Mouse (Mus musculus): Measurements from ENCODE around the gene Sertad1. TPM values are rescaled to one million over a fixed set of nuclear protein-coding genes. Genes with fewer than 3 reads are reported as not detected.

The Sertad1 gene
- polyA plus RNA-seq, 1 experiment from 2014 or later = 31.1 TPM

GRCm38 (mm10) chr7:27507711-27508647, 21.3 kb downstream of the Sertad1 start:
- under 1% methylated on average over 54 of the region's 54 CpGs for WGBS
- H3K27ac ChIP-seq = peak overlapping the region; percentile 98
- ATAC-seq (ENCODE audit: insufficient number of reproducible peaks, insufficient read depth, low FRiP score, low TSS enrichment) = peak; percentile 82

GRCm38 (mm10) chr7:27508648-27509005, 21.9 kb downstream of the Sertad1 start:
- 21% methylated on average over 6 of the region's 6 CpGs for WGBS

More at GRCm38 (mm10) chr7:27507711-27508647, 21.3 kb downstream of the Sertad1 start:
- Histone ChIP-seq H3K27me3 (no peaks in the 10 kb centered on the region), H3K4me3 (peak overlapping the region; percentile 51), H3K36me3 (no peaks in the 10 kb centered on the region), H3K4me2 (replicated peaks) (peak overlapping the region; percentile 50), H3K4me1 (peaks cover 9% of the 10 kb centered on the region), H3K9me3 (no peaks in the 10 kb centered on the region), H3K9ac (peak overlapping the region; percentile 63)

GRCm38 (mm10) chr7:27510809-27511208, 24.1 kb downstream of the Sertad1 start:
- ATAC-seq (ENCODE audit: insufficient number of reproducible peaks, insufficient read depth, low FRiP score, low TSS enrichment) = no peak
- Histone ChIP-seq H3K4me2 (replicated peaks) (no peak overlapping the region), H3K36me3 (no peaks in the 10 kb centered on the region)

More at GRCm38 (mm10) chr7:27508648-27509005, 21.9 kb downstream of the Sertad1 start:
- no peak overlapping the region; the same call in 1 of the 2 replicates for H3K9ac ChIP-seq
- H3K27me3 ChIP-seq = no peaks in the 10 kb centered on the region
- H3K36me3 ChIP-seq = no peaks in the 10 kb centered on the region
- H3K4me2 ChIP-seq (replicated peaks) = peak overlapping the region; percentile 50
- peak overlapping the region; percentile 51 for H3K4me3 ChIP-seq
- peak overlapping the region; percentile 98 for H3K27ac ChIP-seq
- peaks cover 9% of the 10 kb centered on the region for H3K4me1 ChIP-seq
- no peaks in the 10 kb centered on the region for H3K9me3 ChIP-seq
- ATAC-seq (ENCODE audit: insufficient number of reproducible peaks, insufficient read depth, low FRiP score, low TSS enrichment) = peak; percentile 9; the same call in 1 of the 2 replicates

GRCm38 (mm10) chr7:27514961-27515360, 28.3 kb downstream of the Sertad1 start:
- no peak for ATAC-seq (ENCODE audit: insufficient number of reproducible peaks, insufficient read depth, low FRiP score, low TSS enrichment)
- H3K9ac ChIP-seq = no peak overlapping the region
- H3K27ac ChIP-seq = no peak overlapping the region
- no peak overlapping the region for H3K4me3 ChIP-seq
- H3K27me3 ChIP-seq = no peaks in the 10 kb centered on the region
- no peak overlapping the region for H3K4me2 ChIP-seq (replicated peaks)
- no peaks in the 10 kb centered on the region for H3K4me1 ChIP-seq
- peaks cover 19% of the 10 kb centered on the region; the same call in 1 of the 2 replicates for H3K36me3 ChIP-seq
- no peaks in the 10 kb centered on the region for H3K9me3 ChIP-seq
- 70% methylated on average over 9 of the region's 9 CpGs for WGBS

More at GRCm38 (mm10) chr7:27510809-27511208, 24.1 kb downstream of the Sertad1 start:
- Histone ChIP-seq H3K9me3 (no peaks in the 10 kb centered on the region), H3K4me1 (peaks cover 9% of the 10 kb centered on the region), H3K9ac (no peak overlapping the region), H3K27ac (no peak overlapping the region), H3K4me3 (no peak overlapping the region), H3K27me3 (no peaks in the 10 kb centered on the region)
- WGBS = 72% methylated on average over 2 of the region's 2 CpGs

GRCm38 (mm10) chr7:27518314-27518713, 31.6 kb downstream of the Sertad1 start:
- Histone ChIP-seq H3K9me3 (no peaks in the 10 kb centered on the region), H3K9ac (no peak overlapping the region), H3K27ac (no peak overlapping the region), H3K4me1 (no peaks in the 10 kb centered on the region), H3K4me2 (replicated peaks) (no peak overlapping the region), H3K27me3 (no peaks in the 10 kb centered on the region), H3K36me3 (peaks cover 21% of the 10 kb centered on the region; the same call in 1 of the 2 replicates), H3K4me3 (no peak overlapping the region)
- 79% methylated on average over 9 of the region's 9 CpGs for WGBS
- ATAC-seq (ENCODE audit: insufficient number of reproducible peaks, insufficient read depth, low FRiP score, low TSS enrichment) = no peak

GRCm38 (mm10) chr7:27520104-27520503, 33.4 kb downstream of the Sertad1 start:
- H3K9ac ChIP-seq = no peak overlapping the region
- H3K4me3 ChIP-seq = no peak overlapping the region
- no peak for ATAC-seq (ENCODE audit: insufficient number of reproducible peaks, insufficient read depth, low FRiP score, low TSS enrichment)
- H3K4me2 ChIP-seq (replicated peaks) = no peak overlapping the region
- no peaks in the 10 kb centered on the region for H3K27me3 ChIP-seq
- no peak overlapping the region for H3K27ac ChIP-seq
- no peaks in the 10 kb centered on the region for H3K4me1 ChIP-seq
- H3K9me3 ChIP-seq = no peaks in the 10 kb centered on the region
- H3K36me3 ChIP-seq = peaks cover 21% of the 10 kb centered on the region; the same call in 1 of the 2 replicates

GRCm38 (mm10) chr7:27520599-27520998, 33.9 kb downstream of the Sertad1 start:
- no peak overlapping the region for H3K27ac ChIP-seq
- H3K4me1 ChIP-seq = no peaks in the 10 kb centered on the region
- 76% methylated on average over 1 of the region's 1 CpGs for WGBS
- no peak overlapping the region for H3K4me3 ChIP-seq
- ATAC-seq (ENCODE audit: insufficient number of reproducible peaks, insufficient read depth, low FRiP score, low TSS enrichment) = no peak
- H3K9me3 ChIP-seq = no peaks in the 10 kb centered on the region
- H3K27me3 ChIP-seq = no peaks in the 10 kb centered on the region
- peaks cover 21% of the 10 kb centered on the region; the same call in 1 of the 2 replicates for H3K36me3 ChIP-seq
- no peak overlapping the region for H3K9ac ChIP-seq
- H3K4me2 ChIP-seq (replicated peaks) = no peak overlapping the region

GRCm38 (mm10) chr7:27522967-27523366, 36.3 kb downstream of the Sertad1 start, which contains the start of gene Hipk4:
Gene Hipk4, plus strand, starts transcription at chr7:27523267.
- no peaks in the 10 kb centered on the region for H3K4me1 ChIP-seq
- no peak within 1 kb of the TSS for H3K4me3 ChIP-seq
- WGBS = 69% methylated on average over 5 of the region's 5 CpGs

GRCm38 (mm10) chr7:27523805-27524204, 37.1 kb downstream of the Sertad1 start:
- Histone ChIP-seq H3K4me3 (no peak overlapping the region), H3K4me2 (replicated peaks) (no peak overlapping the region), H3K27ac (no peak overlapping the region), H3K9me3 (no peaks in the 10 kb centered on the region), H3K4me1 (no peaks in the 10 kb centered on the region), H3K27me3 (no peaks in the 10 kb centered on the region), H3K36me3 (peaks cover 12% of the 10 kb centered on the region; the same call in 1 of the 2 replicates), H3K9ac (no peak overlapping the region)
- no peak for ATAC-seq (ENCODE audit: insufficient number of reproducible peaks, insufficient read depth, low FRiP score, low TSS enrichment)
- WGBS = 92% methylated on average over 13 of the region's 13 CpGs

More at GRCm38 (mm10) chr7:27522967-27523366, 36.3 kb downstream of the Sertad1 start, which contains the start of gene Hipk4:
- Histone ChIP-seq H3K36me3 (0 out of 2 replicates have a peak, but pooled peaks cover 19% of the 10 kb centered on the region), H3K9ac (no peak within 1 kb of the TSS), H3K27me3 (no peaks in the 10 kb centered on the region), H3K27ac (no peak within 1 kb of the TSS), H3K4me2 (replicated peaks) (no peak within 1 kb of the TSS), H3K9me3 (no peaks in the 10 kb centered on the region)
- ATAC-seq (ENCODE audit: insufficient number of reproducible peaks, insufficient read depth, low FRiP score, low TSS enrichment) = no peak

GRCm38 (mm10) chr7:27526039-27526827, 39.5 kb downstream of the Sertad1 start:
- no peaks in the 10 kb centered on the region for H3K9me3 ChIP-seq
- no peak overlapping the region for H3K9ac ChIP-seq
- H3K27me3 ChIP-seq = no peaks in the 10 kb centered on the region
- H3K4me3 ChIP-seq = no peak overlapping the region
- 26% methylated on average over 10 of the region's 10 CpGs for WGBS
- ATAC-seq (ENCODE audit: insufficient number of reproducible peaks, insufficient read depth, low FRiP score, low TSS enrichment) = peak; percentile 54; the same call in 1 of the 2 replicates
- H3K4me2 ChIP-seq (replicated peaks) = no peak overlapping the region
- H3K27ac ChIP-seq = no peak overlapping the region
- no peaks in the 10 kb centered on the region for H3K4me1 ChIP-seq
- H3K36me3 ChIP-seq = peaks cover 16% of the 10 kb centered on the region

GRCm38 (mm10) chr7:27529070-27529469, 42.4 kb downstream of the Sertad1 start:
- H3K9ac ChIP-seq = no peak overlapping the region
- H3K4me3 ChIP-seq = no peak overlapping the region
- no peaks in the 10 kb centered on the region for H3K9me3 ChIP-seq
- H3K36me3 ChIP-seq = peaks cover 42% of the 10 kb centered on the region
- H3K27ac ChIP-seq = no peak overlapping the region
- no peak overlapping the region for H3K4me2 ChIP-seq (replicated peaks)
- WGBS = 84% methylated on average over 21 of the region's 21 CpGs
- H3K4me1 ChIP-seq = no peaks in the 10 kb centered on the region
- no peak for ATAC-seq (ENCODE audit: insufficient number of reproducible peaks, insufficient read depth, low FRiP score, low TSS enrichment)
- no peaks in the 10 kb centered on the region for H3K27me3 ChIP-seq

Measured in embryonic facial prominence, embryonic 12.5 days (tissue).